Mouse (Mus musculus) cortical plate, adult 2 months (tissue): ENCODE data around the gene Cma1. TPM values are rescaled to one million over a fixed set of nuclear protein-coding genes. Genes with fewer than 3 reads are reported as not detected.
"Not testable (repeated sequence)": the region's sequence is repeated elsewhere in the genome, so short reads cannot be mapped to it uniquely, and the experiment has no call there.

Experiments used
- H3K27ac ChIP-seq: fragments of 200-500 bp; 2 replicates; pipeline ENCODE4 v1.5.1; 2012; ENCODE audit warnings: low read length, control low read depth, inconsistent platforms; ENCODE audit not compliant: insufficient read depth
- H3K4me1 ChIP-seq: fragments of 200-500 bp; 2 replicates; pipeline ENCODE4 v1.6.1; 2011; ENCODE audit warnings: low read length; ENCODE audit not compliant: control insufficient read depth, insufficient read depth
- H3K4me3 ChIP-seq: fragments of 200-500 bp; 2 replicates; pipeline ENCODE4 v1.5.1; 2011; ENCODE audit warnings: mild to moderate bottlenecking, low read length, control low read depth; ENCODE audit not compliant: insufficient read depth
- CTCF ChIP-seq: fragments of 200-500 bp; IDR thresholded peaks from 2 replicates; pipeline ENCODE4 v1.5.1; 2011; ENCODE audit warnings: mild to moderate bottlenecking, control low read depth, low read length; ENCODE audit not compliant: insufficient read depth; ENCODE audit errors: extremely low read depth
- POLR2A ChIP-seq: fragments of 200-500 bp; IDR thresholded peaks from 2 replicates; pipeline ENCODE4 v1.6.1; 2011; ENCODE audit warnings: mild to moderate bottlenecking, low read length, control low read depth; ENCODE audit not compliant: insufficient read depth; ENCODE audit errors: extremely low read depth
- polyA plus RNA-seq: library from polyadenylated mRNA; depleted of rRNA; stranded (reverse); fragments of >200 nt; gene quantifications from 2 replicates; pipeline ENCODE4 v1.2.3, GENCODE M21; 2012; rRNA removed

The Cma1 gene
- polyA plus RNA-seq, result 0.13 and 0.25 TPM in 2 replicates

DNA sequence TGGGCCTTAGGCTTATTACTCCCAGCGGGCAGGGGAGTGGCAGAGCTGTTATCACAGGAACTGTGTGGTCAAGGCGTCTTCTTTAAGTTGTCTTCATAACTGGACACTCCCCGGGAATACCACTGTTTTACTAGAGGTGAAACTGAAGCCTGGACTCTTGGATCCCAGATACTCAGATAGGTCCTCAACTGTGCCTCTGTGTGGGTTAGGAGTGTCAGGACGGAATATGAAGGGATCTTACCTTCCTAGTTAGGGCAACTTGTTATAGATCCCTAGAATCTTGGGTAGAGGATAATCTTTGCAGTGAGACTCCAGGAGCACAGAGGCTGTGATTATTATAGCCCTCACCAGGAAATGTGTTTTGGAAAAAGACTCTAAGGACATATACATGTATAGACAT, at the start of gene Cma1:
TSS of gene Cma1 (minus strand) at position 101 of the 400 bp plus-strand sequence.
- H3K27ac ChIP-seq, result no peak within 1 kb of the TSS
- TF ChIP-seq POLR2A (no peak), CTCF (no peak)
- no peaks in the 10 kb centered on the region for H3K4me1 ChIP-seq
- H3K4me3 ChIP-seq, result no peak within 1 kb of the TSS

DNA sequence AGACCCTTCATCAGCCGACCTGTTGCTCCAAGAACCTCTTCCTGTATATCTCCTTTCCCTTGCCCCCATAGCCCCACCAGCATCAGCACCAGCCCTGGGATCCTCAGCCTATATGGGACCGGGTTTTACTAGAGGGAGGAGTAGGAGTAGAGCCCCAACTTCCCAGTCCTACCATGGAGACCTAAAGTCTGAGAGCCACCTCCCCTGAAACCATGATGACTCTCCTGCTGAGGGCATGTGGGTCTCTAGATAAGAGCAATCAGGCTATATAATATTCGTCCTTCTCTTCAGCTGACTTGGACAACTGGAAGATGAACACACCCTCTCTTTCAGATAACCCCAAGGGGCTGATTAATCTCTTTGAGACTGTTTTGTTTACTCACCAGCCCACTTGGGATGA, 43.0 kb upstream of the Cma1 start:
- not testable (repeated sequence) for H3K27ac ChIP-seq, H3K4me3 ChIP-seq

DNA sequence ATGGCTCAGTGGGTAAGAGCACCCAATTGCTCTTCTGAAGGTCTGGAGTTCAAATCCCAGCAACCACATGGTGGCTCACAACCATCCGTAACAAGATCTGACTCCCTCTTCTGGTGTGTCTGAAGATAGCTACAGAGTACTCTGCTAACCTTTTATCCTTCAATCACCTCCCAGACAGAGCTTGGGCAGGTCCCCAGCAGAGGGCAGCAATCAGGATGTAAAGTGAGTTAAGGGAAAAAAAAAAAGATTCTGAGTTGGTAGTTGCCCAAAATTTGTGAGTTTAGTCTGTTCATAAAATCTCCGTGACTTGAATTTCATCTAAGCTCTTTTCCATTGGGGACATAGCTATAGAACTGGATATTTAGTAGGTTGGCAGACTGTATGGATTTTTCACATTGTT, 19.4 kb upstream of the Cma1 start:
- H3K27ac ChIP-seq, H3K4me3 ChIP-seq, H3K4me1 ChIP-seq: not testable (repeated sequence)

More for the DNA sequence above, 43.0 kb upstream of the Cma1 start:
- not testable (repeated sequence) for H3K4me1 ChIP-seq

DNA sequence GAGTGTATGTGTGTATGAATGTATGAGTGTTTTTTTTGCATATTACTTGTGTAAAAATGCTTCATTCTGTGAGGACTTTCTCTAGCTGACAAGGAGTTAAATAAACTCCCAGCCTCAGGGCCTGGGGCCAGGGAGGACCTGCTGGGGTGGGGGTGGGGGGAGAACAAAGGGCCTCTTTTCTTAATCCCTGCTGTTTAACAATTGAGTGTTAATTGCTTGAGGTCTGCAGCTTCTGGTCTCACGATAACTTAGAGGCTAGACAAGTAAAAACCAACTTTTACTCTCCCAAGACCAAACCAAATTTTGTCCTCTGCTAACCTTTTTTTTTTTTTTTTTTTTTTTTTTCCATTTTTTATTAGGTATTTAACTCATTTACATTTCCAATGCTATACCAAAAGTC, 18.8 kb upstream of the Cma1 start:
- Histone ChIP-seq H3K4me1 (no peaks in the 10 kb centered on the region), H3K4me3 (no peak overlapping the region), H3K27ac (no peak overlapping the region)
- TF ChIP-seq CTCF (no peak), POLR2A (no peak)

DNA sequence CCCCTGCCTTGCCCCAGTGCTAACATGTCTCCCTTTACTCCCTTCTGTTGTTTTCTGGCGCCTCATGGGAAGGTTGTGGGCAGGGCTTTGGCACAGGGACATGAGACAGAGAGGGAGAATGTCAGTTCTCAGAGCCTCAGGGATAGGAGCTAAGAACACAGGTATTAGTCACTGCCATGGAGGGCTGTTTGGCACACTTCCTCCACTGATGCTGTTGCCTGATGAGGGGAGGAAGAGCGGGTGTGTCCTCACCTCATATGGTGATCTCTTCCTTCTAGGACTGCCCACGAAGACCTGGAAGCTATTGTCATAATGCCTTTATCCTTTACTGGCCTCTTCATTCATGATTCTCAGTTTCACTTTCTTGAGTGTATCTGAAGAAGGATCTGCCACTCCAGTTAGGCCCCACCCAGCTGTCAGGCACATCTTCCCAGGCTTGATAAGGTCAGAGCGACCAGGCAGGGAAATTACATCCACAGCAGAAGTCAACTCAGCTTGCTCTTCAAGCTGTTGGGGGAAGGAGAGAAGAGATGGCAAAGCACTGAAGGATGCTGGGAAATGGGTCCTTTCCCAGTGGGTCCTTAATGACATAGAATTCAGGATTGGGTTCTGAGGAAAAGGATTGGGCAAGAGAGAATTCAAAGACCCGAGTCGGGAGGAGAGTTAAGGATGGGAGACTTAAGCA, 6.0 kb upstream of the Cma1 start, which contains the start of gene Cma2:
TSS of gene Cma2 (plus strand) at position 635 of the 685 bp plus-strand sequence.
- Histone ChIP-seq H3K27ac (no peak within 1 kb of the TSS), H3K4me3 (no peak within 1 kb of the TSS), H3K4me1 (no peaks in the 10 kb centered on the region)
- no peak for TF ChIP-seq POLR2A
- TF ChIP-seq CTCF, result no peak

DNA sequence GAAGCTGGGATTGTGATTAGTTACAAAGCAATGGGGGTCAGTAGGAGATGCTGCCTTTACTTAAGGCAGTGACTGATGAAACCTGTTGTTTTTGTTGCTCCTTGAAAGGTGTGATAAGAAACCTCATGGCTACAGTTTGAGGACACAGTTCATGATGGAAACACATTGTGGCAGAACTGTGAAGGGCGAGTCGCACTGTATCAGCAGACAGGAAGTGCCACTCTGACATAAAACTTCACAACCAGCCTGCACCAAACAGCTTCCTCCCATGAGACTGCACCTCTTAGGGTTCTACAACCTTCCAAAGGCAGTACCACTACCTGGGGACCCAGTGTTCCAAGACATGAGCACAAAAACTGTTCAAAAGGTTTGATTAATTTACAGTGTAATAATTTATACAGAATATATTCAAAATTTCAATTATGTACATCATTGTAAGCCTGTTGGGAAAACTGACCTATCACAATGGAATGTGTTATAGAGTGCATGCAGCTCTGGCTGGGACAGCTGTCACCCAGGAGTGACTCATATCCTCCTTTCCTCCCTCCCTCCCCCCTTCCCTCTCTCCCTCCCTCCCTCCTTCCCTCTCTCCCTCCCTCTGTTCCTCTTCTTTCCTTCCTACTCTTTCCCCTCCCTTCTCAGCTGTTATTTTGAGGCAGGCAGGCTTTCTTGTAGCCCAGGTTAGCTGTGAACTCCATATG, 1.9 kb upstream of the Cma1 start:
- no peak overlapping the region for H3K4me3 ChIP-seq
- no peak overlapping the region for H3K27ac ChIP-seq
- no peak for TF ChIP-seq CTCF
- TF ChIP-seq POLR2A, result no peak
- H3K4me1 ChIP-seq, result no peaks in the 10 kb centered on the region

DNA sequence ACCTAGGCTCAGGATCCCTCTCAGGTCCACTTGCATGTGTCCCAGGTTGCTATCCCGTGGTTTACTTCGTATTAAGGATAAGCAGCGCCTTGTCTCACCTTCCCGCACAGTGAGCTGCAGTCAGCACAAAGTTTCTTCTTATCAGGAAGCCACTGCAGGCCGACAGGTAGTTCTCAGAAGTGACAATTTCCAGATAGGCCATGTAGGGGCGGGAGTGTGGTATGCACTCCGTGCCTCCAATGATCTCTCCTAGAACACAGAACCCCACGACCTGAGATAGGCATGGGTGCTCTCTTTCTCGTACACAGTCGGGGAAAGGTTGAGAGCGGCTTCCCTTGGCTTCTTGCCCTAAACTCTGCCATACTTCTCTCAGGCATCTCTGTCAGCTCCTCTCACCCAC, 874 bp downstream of the Cma1 start:
- Histone ChIP-seq H3K4me3 (no peak overlapping the region), H3K4me1 (no peaks in the 10 kb centered on the region), H3K27ac (no peak overlapping the region)
- TF ChIP-seq POLR2A, result no peak
- no peak for TF ChIP-seq CTCF

DNA sequence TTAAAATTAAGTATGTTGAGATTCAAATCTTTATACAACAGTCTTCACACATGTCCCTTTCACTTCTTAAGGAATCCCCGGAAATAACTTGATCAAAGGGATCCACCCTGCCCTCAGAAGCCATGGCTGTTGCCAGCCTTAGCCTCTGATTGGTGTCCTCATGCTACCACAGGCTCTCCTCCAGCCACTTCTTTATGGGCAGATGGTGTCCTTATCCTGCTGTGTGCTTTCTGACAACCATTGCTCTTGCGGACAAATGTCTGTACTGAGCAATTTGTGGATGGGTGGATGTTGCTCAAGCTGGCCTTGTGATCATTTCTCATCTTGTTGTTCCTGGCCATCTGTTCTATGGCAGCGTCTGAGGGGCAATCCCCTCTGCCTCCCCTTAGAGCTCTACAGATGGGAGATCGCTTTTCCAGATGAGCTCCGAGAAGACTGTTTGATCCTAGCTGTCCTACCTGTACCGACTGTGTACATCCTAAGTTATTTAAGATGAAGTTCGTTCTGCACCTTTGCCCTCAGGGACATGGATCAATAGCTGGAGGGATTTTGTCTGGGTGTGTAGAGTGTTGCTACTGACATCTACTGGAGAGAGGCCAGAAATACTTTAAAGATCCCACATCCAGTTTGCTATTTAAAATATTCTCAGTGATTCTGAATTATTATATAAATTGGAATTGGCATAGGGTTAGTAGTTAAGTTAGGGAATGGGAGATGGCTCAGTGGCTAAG, 4.2 kb downstream of the Cma1 start:
- Histone ChIP-seq H3K27ac (no peak overlapping the region), H3K4me1 (no peaks in the 10 kb centered on the region), H3K4me3 (no peak overlapping the region)
- no peak for TF ChIP-seq POLR2A
- TF ChIP-seq CTCF, result no peak

DNA sequence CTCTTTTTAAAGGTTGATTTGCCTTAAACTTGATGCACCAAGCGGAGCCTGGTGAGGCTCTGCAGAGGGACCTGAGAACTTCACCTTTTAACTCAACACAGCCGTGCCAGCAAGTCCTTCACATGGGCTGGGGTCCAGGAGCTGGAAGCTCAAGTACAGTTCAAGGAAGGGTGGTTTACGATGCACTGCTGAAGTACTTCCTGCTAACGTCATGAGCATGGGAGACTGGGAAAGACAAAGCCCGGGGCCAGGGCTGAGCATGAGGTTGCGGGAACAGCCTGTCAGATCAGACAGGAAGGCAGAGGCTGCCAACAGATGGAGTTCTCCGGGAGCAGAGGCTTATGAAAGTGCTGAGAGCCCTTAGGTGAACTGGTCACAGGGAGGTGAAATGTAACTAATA, 10.9 kb downstream of the Cma1 start:
- TF ChIP-seq CTCF (no peak), POLR2A (no peak)
- H3K4me3 ChIP-seq, result no peak overlapping the region
- H3K4me1 ChIP-seq, result no peaks in the 10 kb centered on the region
- no peak overlapping the region for H3K27ac ChIP-seq

DNA sequence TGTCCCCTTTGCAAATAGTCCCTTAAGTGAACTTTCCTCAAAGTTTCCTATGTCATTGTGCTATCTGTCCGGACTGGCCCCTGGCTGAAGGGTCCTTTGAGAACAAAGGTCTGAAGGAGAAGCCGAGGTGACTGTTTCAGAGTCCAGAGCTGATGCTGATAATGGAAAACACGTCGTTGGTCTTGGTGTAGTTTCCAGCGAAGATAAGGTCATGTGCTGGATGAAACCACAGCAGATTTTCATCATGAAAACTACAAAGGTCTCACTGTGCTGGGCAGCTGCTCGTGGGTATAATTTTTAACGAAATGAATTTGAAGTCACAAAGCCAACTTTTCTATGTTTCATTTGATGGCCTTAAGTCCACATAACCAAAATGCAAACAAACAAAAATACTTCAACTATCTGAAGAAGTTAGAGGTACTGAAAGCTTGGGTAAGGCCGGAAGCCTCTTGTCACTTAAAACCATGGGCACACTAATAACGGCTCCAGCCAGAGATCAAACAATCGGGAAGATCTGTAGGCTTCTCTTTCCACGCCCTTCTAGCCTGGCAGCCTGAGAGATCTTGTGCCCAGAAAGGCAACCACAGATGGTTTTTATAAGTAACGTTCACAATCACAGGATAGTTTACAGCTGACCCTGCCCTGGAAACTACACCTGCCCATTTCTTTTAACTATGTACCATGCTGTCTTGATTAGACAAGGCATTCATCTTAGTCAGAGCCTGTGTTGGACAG, 15.0 kb downstream of the Cma1 start:
- Histone ChIP-seq H3K4me1 (no peaks in the 10 kb centered on the region), H3K4me3 (no peak overlapping the region), H3K27ac (no peak overlapping the region)
- TF ChIP-seq CTCF (no peak), POLR2A (no peak)
